Mouse (Mus musculus): ENCODE measurements around the gene Ifna13. TPM values are rescaled to one million over a fixed set of nuclear protein-coding genes. Genes with fewer than 3 reads are reported as not detected.

Gene Ifna13
- not detected in 2 replicates for polyA plus RNA-seq (2012; rRNA removed)
- not detected in 2 replicates for polyA plus RNA-seq (2014; fragmentation: Nextera tagmentation; extraction: Ambion mirVana)

- no peak for TF ChIP-seq POLR2A (IDR thresholded peaks at IDR 0.05; ENCODE audit: borderline replicate concordance, extremely low read depth, insufficient read depth, insufficient read length)
These were observed at the start of gene Ifna13 for GRCm38 (mm10) chr4:88644359-88644758. Gene Ifna13 (minus strand): TSS chr4:88644459.

GRCm38 (mm10) chr4:88693392-88693791 lies 49.1 kb upstream of the Ifna13 start:
- no peak for TF ChIP-seq POLR2A (IDR thresholded peaks at IDR 0.05; ENCODE audit: borderline replicate concordance, extremely low read depth, insufficient read depth, insufficient read length)
- Histone ChIP-seq H3K4me3 (replicated peaks; ENCODE audit: low read length) (no peak overlapping the region), H3K9ac (ENCODE audit: low read depth, low read length, severe bottlenecking) (no peak overlapping the region), H3K4me1 (ENCODE audit: control insufficient read depth, insufficient read depth, low read length) (no peaks in the 10 kb centered on the region), H3K36me3 (ENCODE audit: control insufficient read depth, insufficient read depth, low read length) (no peaks in the 10 kb centered on the region), H3K4me2 (replicated peaks; ENCODE audit: low read depth, low read length, severe bottlenecking) (no peak overlapping the region), H3K9me3 (ENCODE audit: control insufficient read depth, low read length) (no peaks in the 10 kb centered on the region), H3K27me3 (ENCODE audit: control insufficient read depth, insufficient read depth, low read length) (no peaks in the 10 kb centered on the region), H3K27ac (replicated peaks; ENCODE audit: low read depth, low read length) (no peak overlapping the region)
- DNase-seq (ENCODE audit: low spot score) (no peak), ATAC-seq (ENCODE audit: low FRiP score, low read depth) (no peak)
- WGBS: 92% methylated on average over 2 of the region's 2 CpGs

More at GRCm38 (mm10) chr4:88644359-88644758, at the start of gene Ifna13:
- Histone ChIP-seq H3K4me2 (replicated peaks; ENCODE audit: low read depth, low read length, severe bottlenecking) (no peak within 1 kb of the TSS), H3K4me1 (ENCODE audit: control insufficient read depth, insufficient read depth, low read length) (no peaks in the 10 kb centered on the region), H3K27ac (replicated peaks; ENCODE audit: low read depth, low read length) (no peak within 1 kb of the TSS), H3K9me3 (ENCODE audit: control insufficient read depth, low read length) (no peaks in the 10 kb centered on the region), H3K27me3 (ENCODE audit: control insufficient read depth, insufficient read depth, low read length) (no peaks in the 10 kb centered on the region), H3K4me3 (replicated peaks; ENCODE audit: low read length) (no peak within 1 kb of the TSS), H3K9ac (ENCODE audit: low read depth, low read length, severe bottlenecking) (no peak within 1 kb of the TSS), H3K36me3 (ENCODE audit: control insufficient read depth, insufficient read depth, low read length) (no peaks in the 10 kb centered on the region)
- ATAC-seq (ENCODE audit: low FRiP score, low read depth): no peak
- WGBS: 61% methylated on average over 2 of the region's 2 CpGs
- DNase-seq (ENCODE audit: low spot score): no peak

GRCm38 (mm10) chr4:88692537-88692936 lies 48.3 kb upstream of the Ifna13 start:
- no peak overlapping the region for H3K4me2 ChIP-seq (replicated peaks; ENCODE audit: low read depth, low read length, severe bottlenecking)
- TF ChIP-seq POLR2A (IDR thresholded peaks at IDR 0.05; ENCODE audit: borderline replicate concordance, extremely low read depth, insufficient read depth, insufficient read length): no peak
- H3K9ac ChIP-seq (ENCODE audit: low read depth, low read length, severe bottlenecking): no peak overlapping the region
- H3K4me1 ChIP-seq (ENCODE audit: control insufficient read depth, insufficient read depth, low read length): no peaks in the 10 kb centered on the region
- no peak overlapping the region for H3K27ac ChIP-seq (replicated peaks; ENCODE audit: low read depth, low read length)
- H3K9me3 ChIP-seq (ENCODE audit: control insufficient read depth, low read length): no peaks in the 10 kb centered on the region
- DNase-seq (ENCODE audit: low spot score): no peak
- no peak overlapping the region for H3K4me3 ChIP-seq (replicated peaks; ENCODE audit: low read length)
- H3K36me3 ChIP-seq (ENCODE audit: control insufficient read depth, insufficient read depth, low read length): no peaks in the 10 kb centered on the region
- no peak for ATAC-seq (ENCODE audit: low FRiP score, low read depth)
- no peaks in the 10 kb centered on the region for H3K27me3 ChIP-seq (ENCODE audit: control insufficient read depth, insufficient read depth, low read length)
- 89% methylated on average over 1 of the region's 1 CpGs for WGBS

- no peak for DNase-seq (ENCODE audit: low spot score)
These were observed 47.0 kb upstream of the Ifna13 start, which contains the start of gene Ifnab for GRCm38 (mm10) chr4:88691259-88691658. Gene Ifnab (minus strand): TSS chr4:88691359.

GRCm38 (mm10) chr4:88683812-88684211 lies 39.6 kb upstream of the Ifna13 start, which contains the start of gene Ifna2:
Gene Ifna2 (minus strand): TSS chr4:88683912.
- ATAC-seq (ENCODE audit: low FRiP score, low read depth): no peak
- Histone ChIP-seq H3K9me3 (ENCODE audit: control insufficient read depth, low read length) (no peaks in the 10 kb centered on the region), H3K9ac (ENCODE audit: low read depth, low read length, severe bottlenecking) (no peak within 1 kb of the TSS), H3K27ac (replicated peaks; ENCODE audit: low read depth, low read length) (no peak within 1 kb of the TSS), H3K4me2 (replicated peaks; ENCODE audit: low read depth, low read length, severe bottlenecking) (no peak within 1 kb of the TSS), H3K27me3 (ENCODE audit: control insufficient read depth, insufficient read depth, low read length) (no peaks in the 10 kb centered on the region), H3K4me1 (ENCODE audit: control insufficient read depth, insufficient read depth, low read length) (no peaks in the 10 kb centered on the region), H3K4me3 (replicated peaks; ENCODE audit: low read length) (no peak within 1 kb of the TSS), H3K36me3 (ENCODE audit: control insufficient read depth, insufficient read depth, low read length) (no peaks in the 10 kb centered on the region)
- DNase-seq (ENCODE audit: low spot score): no peak
- WGBS: 74% methylated on average over 1 of the region's 1 CpGs
- TF ChIP-seq POLR2A (IDR thresholded peaks at IDR 0.05; ENCODE audit: borderline replicate concordance, extremely low read depth, insufficient read depth, insufficient read length): no peak

More at GRCm38 (mm10) chr4:88691259-88691658, 47.0 kb upstream of the Ifna13 start, which contains the start of gene Ifnab:
- TF ChIP-seq POLR2A (IDR thresholded peaks at IDR 0.05; ENCODE audit: borderline replicate concordance, extremely low read depth, insufficient read depth, insufficient read length): no peak
- no peak within 1 kb of the TSS for H3K4me3 ChIP-seq (replicated peaks; ENCODE audit: low read length)
- no peaks in the 10 kb centered on the region for H3K36me3 ChIP-seq (ENCODE audit: control insufficient read depth, insufficient read depth, low read length)
- H3K4me2 ChIP-seq (replicated peaks; ENCODE audit: low read depth, low read length, severe bottlenecking): no peak within 1 kb of the TSS
- no peak within 1 kb of the TSS for H3K27ac ChIP-seq (replicated peaks; ENCODE audit: low read depth, low read length)
- H3K4me1 ChIP-seq (ENCODE audit: control insufficient read depth, insufficient read depth, low read length): no peaks in the 10 kb centered on the region
- H3K9me3 ChIP-seq (ENCODE audit: control insufficient read depth, low read length): no peaks in the 10 kb centered on the region
- H3K27me3 ChIP-seq (ENCODE audit: control insufficient read depth, insufficient read depth, low read length): no peaks in the 10 kb centered on the region
- H3K9ac ChIP-seq (ENCODE audit: low read depth, low read length, severe bottlenecking): no peak within 1 kb of the TSS
- ATAC-seq (ENCODE audit: low FRiP score, low read depth): no peak
- 62% methylated on average over 2 of the region's 2 CpGs for WGBS

All from limb, embryonic 14.5 days (tissue).